Mouse (Mus musculus): ENCODE results near the gene Rnf17. TPM values are rescaled to one million over a fixed set of nuclear protein-coding genes. Genes with fewer than 3 reads are reported as not detected.

The Rnf17 gene
- polyA plus RNA-seq, 1 experiment from 2014 or later: 3.6 TPM

DNA sequence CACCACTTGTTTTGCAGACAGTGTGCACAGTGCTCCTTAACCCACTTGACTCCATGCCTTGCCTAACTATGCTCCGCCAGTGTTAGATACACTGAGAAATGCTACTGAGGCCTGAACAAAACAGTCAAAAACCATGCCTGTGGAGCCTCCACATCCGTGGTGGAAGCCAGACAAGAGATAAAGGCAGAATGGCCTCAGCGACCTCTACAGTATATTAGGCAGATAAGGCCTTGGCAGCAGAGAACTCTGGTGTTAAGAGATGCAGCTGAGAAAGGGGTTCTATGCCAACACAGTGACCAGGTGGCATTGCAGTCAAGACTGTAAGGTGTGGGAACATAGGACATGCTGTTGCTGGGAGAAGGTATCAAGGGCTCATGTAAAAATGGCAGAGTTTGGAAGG is 104.4 kb downstream of the Rnf17 start:
- ATAC-seq (ENCODE audit: insufficient number of reproducible peaks, insufficient read depth, low FRiP score, low read depth): no peak
- Histone ChIP-seq H3K27me3 (ENCODE audit: control insufficient read depth, insufficient read depth, low read length) (no peaks in the 10 kb centered on the region), H3K9ac (ENCODE audit: low read length) (no peak overlapping the region), H3K4me2 (ENCODE audit: low read length) (no peak overlapping the region), H3K36me3 (ENCODE audit: control insufficient read depth, insufficient read depth, low read length) (no peaks in the 10 kb centered on the region), H3K9me3 (ENCODE audit: control insufficient read depth, low read length) (no peaks in the 10 kb centered on the region), H3K4me1 (ENCODE audit: control insufficient read depth in 2 of 2, insufficient read depth in 2 of 2, low read length in 2 of 2) (no peaks in the 10 kb centered on the region), H3K27ac (replicated peaks in 1 of 2; ENCODE audit: control insufficient read depth in 1 of 2, insufficient read depth in 1 of 2, low read depth in 2 of 2, low read length in 2 of 2) (no peak overlapping the region), H3K4me3 (ENCODE audit: control insufficient read depth in 1 of 2, insufficient read depth in 1 of 2, low read depth in 1 of 2, low read length in 2 of 2) (no peak overlapping the region)
- 35% methylated on average over 3 of the region's 3 CpGs for WGBS

- Histone ChIP-seq H3K4me2 (ENCODE audit: low read length) (no peak overlapping the region), H3K4me1 (ENCODE audit: control insufficient read depth in 2 of 2, insufficient read depth in 2 of 2, low read length in 2 of 2) (no peaks in the 10 kb centered on the region), H3K36me3 (ENCODE audit: control insufficient read depth, insufficient read depth, low read length) (no peaks in the 10 kb centered on the region), H3K9me3 (ENCODE audit: control insufficient read depth, low read length) (no peaks in the 10 kb centered on the region), H3K27ac (replicated peaks in 1 of 2; ENCODE audit: control insufficient read depth in 1 of 2, insufficient read depth in 1 of 2, low read depth in 2 of 2, low read length in 2 of 2) (no peak overlapping the region), H3K4me3 (ENCODE audit: control insufficient read depth in 1 of 2, insufficient read depth in 1 of 2, low read depth in 1 of 2, low read length in 2 of 2) (no peak overlapping the region), H3K27me3 (ENCODE audit: control insufficient read depth, insufficient read depth, low read length) (no peaks in the 10 kb centered on the region), H3K9ac (ENCODE audit: low read length) (no peak overlapping the region)
- 33% methylated on average over 6 of the region's 6 CpGs for WGBS
- ATAC-seq (ENCODE audit: insufficient number of reproducible peaks, insufficient read depth, low FRiP score, low read depth): no peak
Observed at GRCm38 (mm10) chr14:56512084-56512483, 109.7 kb downstream of the Rnf17 start.

DNA sequence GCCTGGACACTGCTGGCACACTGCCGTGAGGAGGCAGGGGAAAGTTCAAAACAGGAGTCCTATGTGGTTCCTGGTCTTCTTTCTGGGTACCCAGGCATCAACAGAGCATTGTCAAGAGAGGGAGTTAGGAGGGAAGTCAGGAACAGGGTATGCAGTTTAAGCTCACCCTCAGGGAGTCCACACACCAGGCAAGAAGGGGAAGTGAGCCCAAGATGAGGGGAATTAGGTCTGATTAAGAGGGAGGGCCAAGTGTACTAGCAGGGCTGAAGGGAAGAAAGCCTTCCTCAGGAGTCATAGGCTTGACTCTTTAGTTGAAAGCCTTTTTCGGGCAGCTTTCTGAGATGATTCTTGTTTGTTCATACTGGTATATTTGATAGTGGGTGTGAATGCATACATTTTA is 112.4 kb downstream of the Rnf17 start:
- no peaks in the 10 kb centered on the region for H3K27me3 ChIP-seq (ENCODE audit: control insufficient read depth, insufficient read depth, low read length)
- no peak overlapping the region for H3K4me2 ChIP-seq (ENCODE audit: low read length)
- no peak overlapping the region for H3K27ac ChIP-seq (replicated peaks in 1 of 2; ENCODE audit: control insufficient read depth in 1 of 2, insufficient read depth in 1 of 2, low read depth in 2 of 2, low read length in 2 of 2)
- no peak overlapping the region for H3K9ac ChIP-seq (ENCODE audit: low read length)
- no peak for ATAC-seq (ENCODE audit: insufficient number of reproducible peaks, insufficient read depth, low FRiP score, low read depth)
- 72% methylated on average over 2 of the region's 2 CpGs for WGBS
- no peak overlapping the region for H3K4me3 ChIP-seq (ENCODE audit: control insufficient read depth in 1 of 2, insufficient read depth in 1 of 2, low read depth in 1 of 2, low read length in 2 of 2)
- H3K9me3 ChIP-seq (ENCODE audit: control insufficient read depth, low read length): no peaks in the 10 kb centered on the region
- H3K36me3 ChIP-seq (ENCODE audit: control insufficient read depth, insufficient read depth, low read length): no peaks in the 10 kb centered on the region
- H3K4me1 ChIP-seq (ENCODE audit: control insufficient read depth in 2 of 2, insufficient read depth in 2 of 2, low read length in 2 of 2): no peaks in the 10 kb centered on the region

- no peaks in the 10 kb centered on the region for H3K9me3 ChIP-seq (ENCODE audit: control insufficient read depth, low read length)
- no peak overlapping the region for H3K9ac ChIP-seq (ENCODE audit: low read length)
- H3K36me3 ChIP-seq (ENCODE audit: control insufficient read depth, insufficient read depth, low read length): peaks cover 48% of the 10 kb centered on the region
- no peak overlapping the region for H3K27ac ChIP-seq (replicated peaks in 1 of 2; ENCODE audit: control insufficient read depth in 1 of 2, insufficient read depth in 1 of 2, low read depth in 2 of 2, low read length in 2 of 2)
- 93% methylated on average over 2 of the region's 2 CpGs for WGBS
- H3K4me2 ChIP-seq (ENCODE audit: low read length): no peak overlapping the region
- H3K4me1 ChIP-seq (ENCODE audit: control insufficient read depth in 2 of 2, insufficient read depth in 2 of 2, low read length in 2 of 2): no peaks in the 10 kb centered on the region
- H3K27me3 ChIP-seq (ENCODE audit: control insufficient read depth, insufficient read depth, low read length): no peaks in the 10 kb centered on the region
- ATAC-seq (ENCODE audit: insufficient number of reproducible peaks, insufficient read depth, low FRiP score, low read depth): no peak
- no peak overlapping the region for H3K4me3 ChIP-seq (ENCODE audit: control insufficient read depth in 1 of 2, insufficient read depth in 1 of 2, low read depth in 1 of 2, low read length in 2 of 2)
Observed at GRCm38 (mm10) chr14:56530788-56531187, 128.4 kb downstream of the Rnf17 start.

DNA sequence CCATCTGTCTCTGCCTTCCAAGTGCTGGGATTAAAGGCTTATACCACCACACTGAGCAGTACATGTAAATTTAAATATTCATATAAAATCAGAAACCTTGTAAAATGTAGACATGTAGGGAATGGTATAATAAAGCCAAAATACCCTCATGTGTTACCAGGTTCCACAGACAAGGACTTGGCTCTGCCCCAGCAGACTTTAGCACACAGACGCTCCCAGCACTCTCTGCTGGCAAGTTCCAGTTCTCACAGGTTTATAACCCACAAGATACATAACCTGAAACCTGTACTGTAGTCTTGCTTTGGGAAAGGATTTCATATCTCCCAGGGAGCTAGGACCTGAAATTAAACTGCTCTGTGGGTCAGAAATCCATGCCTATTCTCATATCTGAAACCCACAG is 142.6 kb downstream of the Rnf17 start:
- H3K9me3 ChIP-seq (ENCODE audit: control insufficient read depth, low read length): no peaks in the 10 kb centered on the region
- H3K4me3 ChIP-seq (ENCODE audit: control insufficient read depth in 1 of 2, insufficient read depth in 1 of 2, low read depth in 1 of 2, low read length in 2 of 2): no peak overlapping the region
- no peak overlapping the region for H3K4me2 ChIP-seq (ENCODE audit: low read length)
- ATAC-seq (ENCODE audit: insufficient number of reproducible peaks, insufficient read depth, low FRiP score, low read depth): no peak
- 76% methylated on average over 1 of the region's 1 CpGs for WGBS
- H3K9ac ChIP-seq (ENCODE audit: low read length): no peak overlapping the region
- H3K4me1 ChIP-seq (ENCODE audit: control insufficient read depth in 2 of 2, insufficient read depth in 2 of 2, low read length in 2 of 2): no peaks in the 10 kb centered on the region
- H3K27ac ChIP-seq (replicated peaks in 1 of 2; ENCODE audit: control insufficient read depth in 1 of 2, insufficient read depth in 1 of 2, low read depth in 2 of 2, low read length in 2 of 2): no peak overlapping the region
- H3K27me3 ChIP-seq (ENCODE audit: control insufficient read depth, insufficient read depth, low read length): no peaks in the 10 kb centered on the region
- H3K36me3 ChIP-seq (ENCODE audit: control insufficient read depth, insufficient read depth, low read length): peaks cover 25% of the 10 kb centered on the region

DNA sequence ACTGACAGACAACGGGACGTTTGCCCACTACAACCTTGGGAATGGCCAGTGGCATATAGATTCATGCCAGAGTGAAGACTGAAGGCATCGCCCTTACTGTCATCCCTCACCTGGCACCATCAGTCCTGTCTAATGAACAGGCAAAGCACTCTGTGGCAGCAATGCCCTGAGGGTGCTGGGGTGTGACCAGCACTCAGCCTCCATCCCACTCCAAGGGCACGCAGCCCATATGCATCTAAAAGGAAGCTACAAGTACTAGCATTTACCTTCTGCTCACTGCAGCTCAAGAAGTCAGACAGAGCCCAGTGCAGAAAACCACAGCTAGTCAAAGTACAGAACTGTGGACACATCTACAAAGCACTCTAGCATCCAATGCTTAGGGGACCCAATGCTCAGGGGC is 143.1 kb downstream of the Rnf17 start:
- Histone ChIP-seq H3K27ac (replicated peaks in 1 of 2; ENCODE audit: control insufficient read depth in 1 of 2, insufficient read depth in 1 of 2, low read depth in 2 of 2, low read length in 2 of 2) (no peak overlapping the region), H3K9ac (ENCODE audit: low read length) (no peak overlapping the region), H3K27me3 (ENCODE audit: control insufficient read depth, insufficient read depth, low read length) (no peaks in the 10 kb centered on the region), H3K4me2 (ENCODE audit: low read length) (no peak overlapping the region), H3K9me3 (ENCODE audit: control insufficient read depth, low read length) (no peaks in the 10 kb centered on the region), H3K4me1 (ENCODE audit: control insufficient read depth in 2 of 2, insufficient read depth in 2 of 2, low read length in 2 of 2) (no peaks in the 10 kb centered on the region), H3K36me3 (ENCODE audit: control insufficient read depth, insufficient read depth, low read length) (peaks cover 27% of the 10 kb centered on the region), H3K4me3 (ENCODE audit: control insufficient read depth in 1 of 2, insufficient read depth in 1 of 2, low read depth in 1 of 2, low read length in 2 of 2) (no peak overlapping the region)
- WGBS: 87% methylated on average over 4 of the region's 4 CpGs
- ATAC-seq (ENCODE audit: insufficient number of reproducible peaks, insufficient read depth, low FRiP score, low read depth): no peak

DNA sequence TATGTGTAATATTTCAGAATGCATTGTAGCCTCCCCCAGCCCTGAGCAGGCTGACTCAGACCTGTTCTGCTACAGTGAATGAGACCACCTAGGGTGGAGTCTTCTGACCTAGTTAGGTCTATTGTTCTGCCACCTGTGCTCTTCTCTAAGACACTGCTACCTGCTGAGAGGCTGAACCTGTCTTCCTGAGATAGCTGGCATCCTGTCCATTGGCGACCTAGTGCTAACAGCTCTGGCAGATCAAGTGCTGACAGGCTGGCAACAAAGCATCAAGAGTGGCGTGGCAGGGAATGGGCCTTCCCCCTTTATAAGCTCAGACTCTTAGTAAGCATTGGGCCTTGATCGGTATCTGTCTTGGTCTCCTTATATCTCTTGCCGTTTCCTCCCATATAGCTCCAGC is 148.6 kb downstream of the Rnf17 start:
- Histone ChIP-seq H3K9ac (ENCODE audit: low read length) (no peak overlapping the region), H3K36me3 (ENCODE audit: control insufficient read depth, insufficient read depth, low read length) (peaks cover 56% of the 10 kb centered on the region), H3K4me3 (ENCODE audit: control insufficient read depth in 1 of 2, insufficient read depth in 1 of 2, low read depth in 1 of 2, low read length in 2 of 2) (no peak overlapping the region), H3K27ac (replicated peaks in 1 of 2; ENCODE audit: control insufficient read depth in 1 of 2, insufficient read depth in 1 of 2, low read depth in 2 of 2, low read length in 2 of 2) (no peak overlapping the region), H3K4me1 (ENCODE audit: control insufficient read depth in 2 of 2, insufficient read depth in 2 of 2, low read length in 2 of 2) (no peaks in the 10 kb centered on the region), H3K4me2 (ENCODE audit: low read length) (no peak overlapping the region), H3K9me3 (ENCODE audit: control insufficient read depth, low read length) (no peaks in the 10 kb centered on the region), H3K27me3 (ENCODE audit: control insufficient read depth, insufficient read depth, low read length) (no peaks in the 10 kb centered on the region)
- 84% methylated on average over 4 of the region's 4 CpGs for WGBS
- no peak for ATAC-seq (ENCODE audit: insufficient number of reproducible peaks, insufficient read depth, low FRiP score, low read depth)

- peaks cover 66% of the 10 kb centered on the region for H3K36me3 ChIP-seq (ENCODE audit: control insufficient read depth, insufficient read depth, low read length)
Observed at GRCm38 (mm10) chr14:56552924-56553323, 150.5 kb downstream of the Rnf17 start.

More at GRCm38 (mm10) chr14:56552924-56553323, 150.5 kb downstream of the Rnf17 start:
- H3K4me1 ChIP-seq (ENCODE audit: control insufficient read depth in 2 of 2, insufficient read depth in 2 of 2, low read length in 2 of 2): no peaks in the 10 kb centered on the region
- H3K9ac ChIP-seq (ENCODE audit: low read length): no peak overlapping the region
- H3K27me3 ChIP-seq (ENCODE audit: control insufficient read depth, insufficient read depth, low read length): no peaks in the 10 kb centered on the region
- 94% methylated on average over 6 of the region's 6 CpGs for WGBS
- no peak overlapping the region for H3K27ac ChIP-seq (replicated peaks in 1 of 2; ENCODE audit: control insufficient read depth in 1 of 2, insufficient read depth in 1 of 2, low read depth in 2 of 2, low read length in 2 of 2)
- no peak overlapping the region for H3K4me2 ChIP-seq (ENCODE audit: low read length)
- no peak overlapping the region for H3K4me3 ChIP-seq (ENCODE audit: control insufficient read depth in 1 of 2, insufficient read depth in 1 of 2, low read depth in 1 of 2, low read length in 2 of 2)
- no peaks in the 10 kb centered on the region for H3K9me3 ChIP-seq (ENCODE audit: control insufficient read depth, low read length)
- no peak for ATAC-seq (ENCODE audit: insufficient number of reproducible peaks, insufficient read depth, low FRiP score, low read depth)
